Mouse (Mus musculus): ENCODE results near the gene Unc119b. TPM values are rescaled to one million over a fixed set of nuclear protein-coding genes. Genes with fewer than 3 reads are reported as not detected.
"Not testable (repeated sequence)": the region's sequence is repeated elsewhere in the genome, so short reads cannot be mapped to it uniquely, and the experiment has no call there.

Gene Unc119b
- polyA plus RNA-seq, 1 experiment from 2014 or later, result 35.3 TPM

DNA sequence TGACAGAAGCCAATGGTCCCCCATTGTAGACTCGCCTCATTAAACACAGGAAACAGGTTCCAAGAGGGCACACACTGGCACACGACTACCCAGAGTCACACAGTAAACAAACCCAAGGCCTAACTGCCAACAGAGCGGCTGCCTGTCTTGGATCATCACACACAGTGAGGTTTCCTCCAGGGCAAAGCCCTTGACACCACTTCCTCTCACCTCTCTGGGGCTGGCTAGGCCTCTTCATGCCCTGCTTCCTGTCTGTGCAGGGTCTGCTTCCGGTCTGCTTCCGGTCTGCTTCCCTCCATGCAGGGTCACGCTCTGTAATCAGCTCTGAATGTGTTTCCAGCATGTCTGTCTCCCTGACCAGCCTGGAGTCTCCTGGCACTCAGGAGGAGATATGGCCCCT, 32.6 kb upstream of the Unc119b start:
- no peak overlapping the region for H3K27ac ChIP-seq (ENCODE audit: low read length)
- ATAC-seq, result no peak
- no peak overlapping the region for H3K4me2 ChIP-seq (ENCODE audit: low read length)
- H3K4me1 ChIP-seq (replicated peaks; ENCODE audit: control insufficient read depth, insufficient read depth, low read length), result 0 out of 2 replicates have a peak, but pooled peaks cover 3% of the 10 kb centered on the region
- H3K27me3 ChIP-seq (replicated peaks; ENCODE audit: control insufficient read depth, insufficient read depth, low read length), result no peaks in the 10 kb centered on the region
- no peak overlapping the region for H3K9ac ChIP-seq (replicated peaks; ENCODE audit: low read depth, low read length)
- H3K4me3 ChIP-seq (replicated peaks; ENCODE audit: low read length), result no peak overlapping the region
- no peaks in the 10 kb centered on the region for H3K36me3 ChIP-seq (ENCODE audit: control insufficient read depth, insufficient read depth)
- 80% methylated on average over 6 of the region's 6 CpGs for WGBS
- H3K9me3 ChIP-seq (ENCODE audit: control insufficient read depth, low read length), result no peaks in the 10 kb centered on the region

DNA sequence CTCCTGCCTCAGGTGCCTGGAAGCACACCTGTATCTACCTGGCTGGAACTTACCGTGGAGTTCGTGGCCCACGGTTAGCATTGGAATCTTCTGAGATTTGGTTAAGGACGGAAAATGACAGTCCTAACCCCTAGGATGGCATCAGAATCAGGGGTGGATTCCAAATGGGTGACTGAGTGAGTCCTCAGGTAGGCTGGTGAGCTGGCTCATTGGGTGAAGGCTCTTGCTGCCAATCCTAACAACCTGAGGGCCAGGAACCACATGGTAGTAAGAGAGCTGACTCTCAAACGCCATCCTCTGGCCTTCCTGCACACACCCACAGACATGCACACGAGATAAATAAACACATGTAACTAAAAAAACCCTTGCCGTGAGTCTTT, 32.0 kb upstream of the Unc119b start:
- no peak for ATAC-seq

GRCm38 (mm10) chr5:115165895-115166814, 31.4 kb upstream of the Unc119b start:
- no peak overlapping the region for H3K4me3 ChIP-seq (replicated peaks; ENCODE audit: low read length)
- H3K36me3 ChIP-seq (ENCODE audit: control insufficient read depth, insufficient read depth), result no peaks in the 10 kb centered on the region
- no peak overlapping the region for H3K27ac ChIP-seq (ENCODE audit: low read length)
- ATAC-seq, result no peak
- no peaks in the 10 kb centered on the region for H3K9me3 ChIP-seq (ENCODE audit: control insufficient read depth, low read length)
- no peak overlapping the region for H3K4me2 ChIP-seq (ENCODE audit: low read length)
- H3K27me3 ChIP-seq (replicated peaks; ENCODE audit: control insufficient read depth, insufficient read depth, low read length), result no peaks in the 10 kb centered on the region
- 50% methylated on average over 11 of the region's 11 CpGs for WGBS
- H3K4me1 ChIP-seq (replicated peaks; ENCODE audit: control insufficient read depth, insufficient read depth, low read length), result 0 out of 2 replicates have a peak, but pooled peaks cover 3% of the 10 kb centered on the region
- no peak overlapping the region for H3K9ac ChIP-seq (replicated peaks; ENCODE audit: low read depth, low read length)

More for the DNA sequence above, 32.0 kb upstream of the Unc119b start:
- H3K27ac ChIP-seq (ENCODE audit: low read length), result no peak overlapping the region
- 84% methylated on average over 7 of the region's 7 CpGs for WGBS
- H3K27me3 ChIP-seq (replicated peaks; ENCODE audit: control insufficient read depth, insufficient read depth, low read length), result no peaks in the 10 kb centered on the region
- H3K9me3 ChIP-seq (ENCODE audit: control insufficient read depth, low read length), result no peaks in the 10 kb centered on the region
- 0 out of 2 replicates have a peak, but pooled peaks cover 3% of the 10 kb centered on the region for H3K4me1 ChIP-seq (replicated peaks; ENCODE audit: control insufficient read depth, insufficient read depth, low read length)
- no peak overlapping the region for H3K4me2 ChIP-seq (ENCODE audit: low read length)
- H3K9ac ChIP-seq (replicated peaks; ENCODE audit: low read depth, low read length), result no peak overlapping the region
- no peak overlapping the region for H3K4me3 ChIP-seq (replicated peaks; ENCODE audit: low read length)
- no peaks in the 10 kb centered on the region for H3K36me3 ChIP-seq (ENCODE audit: control insufficient read depth, insufficient read depth)

DNA sequence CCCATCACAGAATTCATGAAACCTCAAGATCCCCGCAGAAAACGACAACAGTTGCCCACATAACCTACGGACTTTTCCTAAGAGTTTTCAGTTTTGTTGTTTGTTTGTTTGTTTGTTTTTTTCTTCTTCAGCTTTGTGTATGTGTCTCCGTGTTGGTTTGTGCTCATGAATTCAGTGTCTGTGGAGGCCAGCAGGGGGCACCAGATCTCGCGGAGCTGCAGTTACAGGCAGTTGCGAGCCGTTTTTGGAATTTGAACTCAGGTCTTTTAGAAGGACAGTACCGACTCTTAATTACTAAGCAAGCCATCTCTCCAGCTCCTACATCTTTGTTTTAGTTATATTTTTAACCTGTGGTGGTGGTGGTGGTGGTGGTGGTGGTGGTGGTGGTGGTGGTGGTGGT, 30.6 kb upstream of the Unc119b start:
- Histone ChIP-seq H3K36me3 (ENCODE audit: control insufficient read depth, insufficient read depth) (no peaks in the 10 kb centered on the region), H3K9ac (replicated peaks; ENCODE audit: low read depth, low read length) (no peak overlapping the region), H3K4me2 (ENCODE audit: low read length) (no peak overlapping the region), H3K27ac (ENCODE audit: low read length) (no peak overlapping the region), H3K4me1 (replicated peaks; ENCODE audit: control insufficient read depth, insufficient read depth, low read length) (0 out of 2 replicates have a peak, but pooled peaks cover 3% of the 10 kb centered on the region), H3K27me3 (replicated peaks; ENCODE audit: control insufficient read depth, insufficient read depth, low read length) (no peaks in the 10 kb centered on the region), H3K9me3 (ENCODE audit: control insufficient read depth, low read length) (no peaks in the 10 kb centered on the region), H3K4me3 (replicated peaks; ENCODE audit: low read length) (no peak overlapping the region)
- no peak for ATAC-seq
- 67% methylated on average over 9 of the region's 9 CpGs for WGBS

DNA sequence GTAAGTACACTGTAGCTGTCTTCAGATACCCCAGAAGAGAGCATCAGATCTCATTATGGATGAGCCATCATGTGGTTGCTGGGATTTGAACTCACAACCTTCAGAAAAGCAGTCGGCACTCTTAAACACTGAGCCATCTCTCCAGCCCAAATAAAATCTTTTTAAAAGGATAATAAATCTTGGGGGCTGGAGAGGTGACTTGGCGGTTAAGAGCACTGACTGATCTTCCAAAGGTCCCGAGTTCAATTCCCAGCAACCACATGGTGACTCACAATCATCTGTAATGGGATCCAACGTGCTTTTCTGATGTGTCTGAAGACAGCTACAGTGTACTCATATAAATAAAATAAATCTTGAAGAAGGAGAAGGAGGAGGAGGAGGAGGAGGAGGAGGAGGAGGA, 29.7 kb upstream of the Unc119b start:
- not testable (repeated sequence) for H3K4me1 ChIP-seq (replicated peaks; ENCODE audit: control insufficient read depth, insufficient read depth, low read length); ATAC-seq; H3K4me3 ChIP-seq (replicated peaks; ENCODE audit: low read length); H3K4me2 ChIP-seq (ENCODE audit: low read length); H3K9ac ChIP-seq (replicated peaks; ENCODE audit: low read depth, low read length); H3K27me3 ChIP-seq (replicated peaks; ENCODE audit: control insufficient read depth, insufficient read depth, low read length); H3K27ac ChIP-seq (ENCODE audit: low read length); H3K36me3 ChIP-seq (ENCODE audit: control insufficient read depth, insufficient read depth); H3K9me3 ChIP-seq (ENCODE audit: control insufficient read depth, low read length)
- 85% methylated on average over 4 of the region's 4 CpGs for WGBS

DNA sequence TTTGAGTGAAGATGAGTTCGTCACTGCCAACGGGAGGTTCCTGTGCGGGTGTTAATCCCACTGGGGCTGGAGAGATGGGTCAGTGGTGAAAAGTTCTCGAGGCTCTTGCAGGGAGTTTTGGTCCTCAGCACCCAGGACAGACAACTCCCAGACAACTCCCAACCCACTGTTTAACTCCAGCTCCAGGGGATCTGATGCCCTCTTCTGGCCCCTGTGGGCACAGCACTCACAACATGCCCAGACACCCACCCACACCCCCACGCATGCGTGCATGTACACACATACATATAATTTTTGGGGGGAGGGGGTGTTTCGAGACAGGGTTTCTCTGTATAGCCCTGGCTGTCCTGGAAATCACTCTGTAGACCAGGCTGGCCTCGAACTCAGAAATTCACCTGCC, 28.8 kb upstream of the Unc119b start:
- Histone ChIP-seq H3K27me3 (replicated peaks; ENCODE audit: control insufficient read depth, insufficient read depth, low read length) (no peaks in the 10 kb centered on the region), H3K4me1 (replicated peaks; ENCODE audit: control insufficient read depth, insufficient read depth, low read length) (peaks cover 6% of the 10 kb centered on the region), H3K4me3 (replicated peaks; ENCODE audit: low read length) (no peak overlapping the region), H3K9me3 (ENCODE audit: control insufficient read depth, low read length) (no peaks in the 10 kb centered on the region), H3K4me2 (ENCODE audit: low read length) (no peak overlapping the region), H3K9ac (replicated peaks; ENCODE audit: low read depth, low read length) (no peak overlapping the region), H3K27ac (ENCODE audit: low read length) (no peak overlapping the region), H3K36me3 (ENCODE audit: control insufficient read depth, insufficient read depth) (no peaks in the 10 kb centered on the region)
- 40% methylated on average over 8 of the region's 8 CpGs for WGBS
- ATAC-seq, result no peak

DNA sequence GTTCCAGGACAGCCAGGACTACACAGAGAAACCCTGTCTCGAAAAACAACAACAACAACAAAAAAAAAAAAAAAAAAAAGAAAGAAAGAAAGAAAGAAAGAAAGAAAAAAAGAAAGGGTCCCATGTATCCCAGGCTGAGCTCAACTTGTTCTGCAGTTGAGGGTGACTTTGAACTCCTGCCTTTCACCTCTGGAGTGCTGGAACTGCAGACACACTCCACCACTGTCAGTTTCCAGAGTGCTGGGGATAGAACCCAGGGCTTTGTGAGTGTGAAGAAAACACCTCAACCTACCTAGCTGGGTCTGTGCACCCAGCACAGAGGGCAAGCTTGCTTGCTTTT, 27.1 kb upstream of the Unc119b start:
- ATAC-seq; H3K4me2 ChIP-seq (ENCODE audit: low read length); H3K9ac ChIP-seq (replicated peaks; ENCODE audit: low read depth, low read length); H3K27me3 ChIP-seq (replicated peaks; ENCODE audit: control insufficient read depth, insufficient read depth, low read length); H3K4me3 ChIP-seq (replicated peaks; ENCODE audit: low read length); H3K36me3 ChIP-seq (ENCODE audit: control insufficient read depth, insufficient read depth); H3K9me3 ChIP-seq (ENCODE audit: control insufficient read depth, low read length); H3K27ac ChIP-seq (ENCODE audit: low read length): not testable (repeated sequence)
- 60% methylated on average over 1 of the region's 1 CpGs for WGBS
- peaks cover 11% of the 10 kb centered on the region for H3K4me1 ChIP-seq (replicated peaks; ENCODE audit: control insufficient read depth, insufficient read depth, low read length)

- Histone ChIP-seq H3K9me3 (ENCODE audit: control insufficient read depth, low read length) (no peaks in the 10 kb centered on the region), H3K27me3 (replicated peaks; ENCODE audit: control insufficient read depth, insufficient read depth, low read length) (no peaks in the 10 kb centered on the region), H3K4me2 (ENCODE audit: low read length) (no peak overlapping the region), H3K36me3 (ENCODE audit: control insufficient read depth, insufficient read depth) (no peaks in the 10 kb centered on the region), H3K27ac (ENCODE audit: low read length) (no peak overlapping the region), H3K9ac (replicated peaks; ENCODE audit: low read depth, low read length) (no peak overlapping the region), H3K4me3 (replicated peaks; ENCODE audit: low read length) (no peak overlapping the region), H3K4me1 (replicated peaks; ENCODE audit: control insufficient read depth, insufficient read depth, low read length) (peaks cover 17% of the 10 kb centered on the region)
- WGBS, result 52% methylated on average over 13 of the region's 13 CpGs
- no peak for ATAC-seq
Measured at GRCm38 (mm10) chr5:115161064-115161939, 26.5 kb upstream of the Unc119b start.

DNA sequence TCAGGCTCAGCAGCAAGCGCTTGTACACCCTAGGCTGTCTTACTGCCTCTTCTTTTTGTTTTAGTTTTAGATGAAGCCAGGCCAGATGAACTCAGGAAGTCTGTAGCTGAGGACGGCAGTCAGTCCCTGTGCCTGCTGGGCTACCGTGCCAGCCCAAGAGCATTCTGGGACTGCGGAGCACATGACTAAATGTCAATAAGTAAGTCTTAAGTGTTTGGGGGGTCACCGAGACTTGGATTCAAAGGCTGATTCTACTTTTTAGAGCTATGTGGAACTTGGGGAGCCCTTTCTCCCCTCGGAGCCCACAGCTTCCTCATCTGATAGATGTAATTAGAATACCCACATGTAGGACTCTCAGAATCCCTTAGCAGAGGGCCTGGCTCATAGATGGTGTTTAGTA, 25.9 kb upstream of the Unc119b start:
- H3K4me3 ChIP-seq (replicated peaks; ENCODE audit: low read length), result no peak overlapping the region
- WGBS, result 82% methylated on average over 6 of the region's 6 CpGs

More for the DNA sequence above, 25.9 kb upstream of the Unc119b start:
- no peaks in the 10 kb centered on the region for H3K9me3 ChIP-seq (ENCODE audit: control insufficient read depth, low read length)
- H3K36me3 ChIP-seq (ENCODE audit: control insufficient read depth, insufficient read depth), result no peaks in the 10 kb centered on the region
- no peaks in the 10 kb centered on the region for H3K27me3 ChIP-seq (replicated peaks; ENCODE audit: control insufficient read depth, insufficient read depth, low read length)
- H3K4me1 ChIP-seq (replicated peaks; ENCODE audit: control insufficient read depth, insufficient read depth, low read length), result peaks cover 24% of the 10 kb centered on the region
- H3K9ac ChIP-seq (replicated peaks; ENCODE audit: low read depth, low read length), result no peak overlapping the region
- no peak for ATAC-seq
- H3K4me2 ChIP-seq (ENCODE audit: low read length), result no peak overlapping the region
- no peak overlapping the region for H3K27ac ChIP-seq (ENCODE audit: low read length)
